Mouse (Mus musculus) monocyte, adult 5-6 weeks (primary cell): Measurements from ENCODE around the gene Hist1h4h. TPM values are rescaled to one million over a fixed set of nuclear protein-coding genes. Genes with fewer than 3 reads are reported as not detected.

ENCODE experiments used
- ATAC-seq: fragments of 153-309, 156-312 bp; replicated peaks from 2 replicates; pipeline ENCODE4 v1.8.0; 2017; ENCODE audit warnings: mild to moderate bottlenecking; ENCODE audit not compliant: low TSS enrichment, insufficient number of reproducible peaks, severe bottlenecking, poor library complexity, low FRiP score
- total RNA-seq: library from RNA; stranded (forward); fragments of 200-1000, 200-491, 200-594 nt; gene quantifications from 3 replicates; pipeline ENCODE4 v1.2.3, GENCODE M21; 2017

Gene Hist1h4h
- total RNA-seq, 1 experiment from 2014 or later = 24.5 TPM

DNA sequence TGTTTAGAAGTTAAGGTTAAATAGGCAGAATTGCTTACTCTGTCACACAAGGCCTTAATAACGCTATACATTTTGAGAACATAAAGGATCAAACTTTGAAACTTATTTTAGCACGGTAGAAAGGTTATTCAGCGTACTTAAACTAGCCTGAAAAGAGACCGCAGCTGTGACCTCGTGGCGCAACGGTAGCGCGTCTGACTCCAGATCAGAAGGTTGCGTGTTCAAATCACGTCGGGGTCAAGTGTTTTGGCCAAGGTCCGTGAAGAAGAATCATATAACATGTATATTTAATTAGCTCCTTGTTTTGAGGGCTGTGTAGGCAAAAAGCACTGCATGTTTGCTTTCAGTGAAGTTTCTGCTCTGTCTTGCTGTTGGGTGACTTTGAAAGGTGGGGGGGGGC is 24.5 kb upstream of the Hist1h4h start:
- no peak for ATAC-seq

- ATAC-seq = no peak
Measured at GRCm38 (mm10) chr13:23506819-23507515, 23.9 kb upstream of the Hist1h4h start.

DNA sequence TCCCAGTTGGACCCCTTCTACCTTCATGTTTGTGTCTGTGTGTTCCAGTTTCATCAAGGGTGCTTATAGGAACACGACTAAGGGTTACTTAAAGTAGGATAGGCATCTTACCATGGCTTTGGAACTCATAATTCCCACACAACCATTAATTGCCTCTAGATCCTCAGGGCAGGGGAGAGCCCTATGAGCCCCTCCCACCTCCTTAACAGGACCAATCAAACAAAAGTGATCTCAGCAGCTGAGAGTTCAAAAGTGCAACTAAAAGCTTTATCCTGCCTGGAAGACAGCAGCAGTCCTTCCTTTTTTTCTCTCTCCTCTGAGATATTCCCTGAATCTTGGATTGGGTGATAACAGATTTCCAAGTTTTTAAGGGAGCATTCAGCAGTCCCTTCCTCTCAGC is 20.7 kb upstream of the Hist1h4h start:
- no peak for ATAC-seq

GRCm38 (mm10) chr13:23513517-23513916 is 17.3 kb upstream of the Hist1h4h start:
- no peak for ATAC-seq

DNA sequence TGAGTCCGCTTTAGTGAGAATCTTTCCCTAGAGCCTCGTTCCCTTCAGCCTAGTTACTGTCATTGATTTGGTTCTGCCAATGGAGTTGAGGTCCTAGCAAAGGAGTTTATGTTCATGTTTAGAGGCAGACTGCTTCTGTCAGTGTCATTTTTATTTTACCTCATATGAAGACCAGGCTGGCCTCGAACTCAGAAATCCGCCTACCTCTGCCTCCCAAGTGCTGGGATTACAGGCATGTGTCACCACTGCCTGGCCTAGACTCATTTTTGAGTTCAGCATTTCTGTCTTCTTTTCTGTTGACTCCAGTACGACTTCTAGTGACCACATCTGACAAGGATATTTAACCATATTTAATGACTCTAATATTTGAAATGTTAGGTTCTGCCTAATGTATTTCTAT is 15.6 kb upstream of the Hist1h4h start:
- ATAC-seq = no peak

DNA sequence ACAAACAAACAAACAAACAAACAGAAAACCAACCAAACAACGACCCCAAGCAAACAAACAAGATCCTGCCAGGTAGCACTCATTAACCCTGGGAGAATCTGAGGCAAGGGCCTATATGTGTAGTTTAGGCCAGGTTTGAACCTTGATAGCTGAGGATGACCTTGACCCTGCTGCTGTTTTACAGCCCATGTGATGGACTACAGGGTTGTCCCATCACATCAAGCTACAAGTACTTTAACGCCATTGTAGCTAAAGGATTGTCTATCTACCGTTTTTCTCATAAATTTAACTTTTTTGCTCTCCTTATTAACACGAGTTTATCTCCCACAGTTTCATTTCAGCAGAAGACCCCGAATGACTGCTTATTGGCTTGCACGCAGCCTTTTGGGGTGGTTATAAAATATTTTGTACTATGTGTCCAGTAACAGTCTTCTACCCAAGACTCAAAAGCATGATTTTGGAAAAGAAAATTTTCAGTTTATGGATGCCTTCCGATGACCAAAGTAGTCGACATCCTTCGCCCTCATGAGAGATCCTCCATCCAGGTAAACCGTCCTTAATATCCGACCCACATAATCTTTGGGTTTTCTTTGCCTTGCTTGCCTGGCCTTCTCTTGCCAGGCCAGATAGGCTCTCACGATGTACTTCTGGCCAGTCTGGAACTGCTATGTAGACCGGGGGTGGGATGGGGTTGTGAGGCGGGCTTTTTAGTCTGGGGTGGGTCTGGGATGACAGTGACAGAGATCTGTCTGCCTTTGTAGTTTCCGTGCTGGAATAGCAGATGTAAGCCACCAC is 14.8 kb upstream of the Hist1h4h start:
- ATAC-seq = no peak

DNA sequence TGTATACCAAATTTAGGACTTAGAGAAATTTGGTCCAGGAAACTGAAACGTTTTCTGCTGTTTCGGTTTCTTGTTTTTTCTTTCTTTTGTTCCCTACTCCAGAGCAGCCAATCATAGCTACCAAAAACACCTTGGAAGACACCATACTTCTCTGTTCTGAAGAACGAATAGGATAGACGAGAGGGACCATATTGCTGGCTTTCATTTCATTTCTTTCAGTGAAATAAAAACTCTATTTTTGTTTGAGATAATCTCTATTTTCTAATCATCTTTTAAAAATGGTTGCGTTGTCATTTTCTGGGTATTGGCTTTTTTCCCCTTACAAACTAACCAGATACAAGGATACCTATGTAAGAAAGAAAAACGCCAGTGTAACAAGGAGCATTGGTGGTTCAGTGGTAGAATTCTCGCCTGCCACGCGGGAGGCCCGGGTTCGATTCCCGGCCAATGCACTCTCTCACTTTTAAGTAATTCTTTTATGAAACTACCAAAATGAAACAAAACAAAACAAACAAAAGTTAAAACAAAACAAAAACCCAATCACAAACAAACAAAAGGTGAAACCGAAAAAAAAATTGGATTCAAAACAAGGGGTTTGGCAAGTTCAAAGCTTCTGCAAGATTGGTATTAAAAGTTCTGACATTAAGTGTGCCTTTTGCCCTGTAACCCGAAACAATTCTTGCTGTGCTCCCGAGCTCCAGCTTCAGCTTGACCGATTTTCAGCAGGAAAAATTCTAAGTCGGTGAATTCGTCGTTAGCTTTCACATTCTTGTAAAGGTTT is 13.8 kb upstream of the Hist1h4h start:
- no peak for ATAC-seq

DNA sequence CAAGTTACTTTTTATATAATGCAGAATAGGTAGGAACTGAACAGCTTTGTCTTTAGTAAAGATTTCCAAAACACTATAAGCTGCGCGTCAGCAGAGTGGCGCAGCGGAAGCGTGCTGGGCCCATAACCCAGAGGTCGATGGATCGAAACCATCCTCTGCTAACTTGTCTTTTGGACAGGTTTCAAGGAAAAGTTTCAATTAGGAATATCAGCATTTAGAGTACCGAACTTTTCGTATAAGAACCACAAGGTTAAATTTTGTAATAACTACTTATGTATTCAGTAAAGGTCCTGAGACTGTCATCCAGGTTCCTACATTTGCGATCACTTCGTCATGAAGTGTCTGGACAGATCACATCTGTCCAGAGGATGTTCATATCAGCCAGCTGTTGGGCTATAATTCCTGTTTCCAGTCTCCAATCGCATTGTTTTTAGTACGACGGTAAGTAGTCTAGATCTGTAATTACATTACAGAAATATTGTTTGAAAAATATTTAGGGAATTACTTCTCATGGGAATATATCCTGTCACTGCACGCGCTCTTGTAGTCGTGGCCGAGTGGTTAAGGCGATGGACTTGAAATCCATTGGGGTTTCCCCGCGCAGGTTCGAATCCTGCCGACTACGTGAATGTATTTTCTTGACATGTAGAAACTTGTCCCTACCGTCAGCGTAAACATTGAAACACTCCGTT is 13.1 kb upstream of the Hist1h4h start:
- peak; percentile 54 for ATAC-seq

DNA sequence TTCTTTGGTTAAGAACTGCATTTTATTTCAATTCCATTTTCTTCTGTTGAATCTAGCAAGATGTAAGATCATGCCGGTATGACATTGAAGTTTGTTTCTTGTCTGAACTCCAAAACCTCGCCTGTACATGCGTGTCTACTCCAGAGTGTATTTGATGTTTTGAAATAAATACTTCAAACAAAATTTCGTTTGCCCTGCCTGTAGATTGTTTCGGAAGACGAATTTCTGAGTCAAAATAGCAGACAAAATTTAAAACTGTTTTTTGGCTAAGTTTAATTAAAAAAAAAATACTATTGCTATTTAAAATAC is 12.6 kb upstream of the Hist1h4h start:
- ATAC-seq = no peak

- ATAC-seq = peak; percentile 34
Measured at GRCm38 (mm10) chr13:23518885-23519284, 12.0 kb upstream of the Hist1h4h start.

DNA sequence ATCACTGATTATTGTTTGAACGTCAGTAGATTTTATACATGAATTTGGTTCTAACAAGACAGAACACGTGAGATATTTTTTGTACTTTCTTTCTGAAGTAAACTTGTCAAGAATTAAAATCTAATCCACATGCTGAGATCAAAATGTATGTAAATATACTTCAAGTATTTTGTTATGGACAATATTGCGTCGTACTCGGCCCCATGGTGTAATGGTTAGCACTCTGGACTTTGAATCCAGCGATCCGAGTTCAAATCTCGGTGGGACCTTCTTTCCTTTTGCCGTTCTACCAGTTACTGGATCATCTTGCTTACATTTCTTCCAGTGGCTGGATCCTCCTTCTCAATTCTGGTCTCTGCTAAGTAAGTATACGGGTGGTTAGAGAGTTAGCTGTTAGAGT is 11.4 kb upstream of the Hist1h4h start:
- ATAC-seq = no peak

DNA sequence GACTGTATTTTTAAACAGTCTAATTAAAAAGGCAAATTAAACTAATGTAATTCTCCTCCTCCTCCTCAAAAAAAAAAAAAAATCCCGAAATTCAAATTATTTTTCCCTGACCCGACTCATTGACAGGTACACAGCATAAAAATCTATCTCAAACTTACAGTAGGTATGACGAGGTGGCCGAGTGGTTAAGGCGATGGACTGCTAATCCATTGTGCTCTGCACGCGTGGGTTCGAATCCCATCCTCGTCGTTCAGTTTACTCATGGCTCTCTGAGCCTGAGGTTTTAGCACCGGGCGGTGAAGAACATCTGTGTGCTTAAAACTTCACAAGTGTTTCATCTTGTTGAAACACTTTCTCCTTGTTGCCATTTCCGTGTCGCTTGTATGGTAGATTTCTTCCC is 9.1 kb upstream of the Hist1h4h start:
- no peak for ATAC-seq

DNA sequence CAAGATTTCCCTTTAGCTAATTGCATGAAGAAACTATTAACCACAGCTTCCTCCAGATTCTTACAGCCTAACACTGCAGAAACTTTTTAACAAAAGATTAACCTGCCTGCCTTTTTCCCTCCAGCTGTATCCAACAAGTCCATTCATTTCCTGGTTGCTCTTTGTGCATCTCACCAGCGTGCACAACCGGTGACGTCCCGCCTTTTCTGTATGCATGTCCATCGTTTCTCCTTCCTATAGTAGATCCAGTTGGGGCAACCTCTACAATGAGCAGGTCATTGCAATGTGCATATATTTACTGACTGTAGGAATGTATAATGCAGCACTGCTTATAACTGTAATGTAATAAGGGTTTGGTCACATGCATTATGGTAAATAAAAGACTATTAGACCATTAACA is 6.9 kb upstream of the Hist1h4h start:
- no peak for ATAC-seq

DNA sequence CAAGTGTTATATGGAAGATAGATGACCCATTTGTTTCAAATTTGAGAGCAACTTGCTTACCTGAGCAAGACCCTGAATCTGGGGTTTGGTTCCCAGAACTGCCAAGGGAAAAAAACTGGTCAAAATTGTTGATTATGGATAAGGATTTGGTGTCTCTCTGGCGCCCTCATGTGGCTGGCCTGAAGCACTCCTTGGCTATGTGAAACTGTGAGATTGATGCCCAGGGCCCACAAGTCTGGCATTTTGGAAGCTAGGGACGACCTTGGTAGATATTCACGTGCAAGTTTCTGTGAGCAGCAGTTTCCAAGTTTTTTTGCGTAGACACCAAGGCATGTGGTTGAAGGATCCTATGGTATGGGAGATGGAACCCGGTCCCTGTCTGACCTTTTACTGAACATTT is 6.2 kb upstream of the Hist1h4h start:
- peak; percentile 51 for ATAC-seq

DNA sequence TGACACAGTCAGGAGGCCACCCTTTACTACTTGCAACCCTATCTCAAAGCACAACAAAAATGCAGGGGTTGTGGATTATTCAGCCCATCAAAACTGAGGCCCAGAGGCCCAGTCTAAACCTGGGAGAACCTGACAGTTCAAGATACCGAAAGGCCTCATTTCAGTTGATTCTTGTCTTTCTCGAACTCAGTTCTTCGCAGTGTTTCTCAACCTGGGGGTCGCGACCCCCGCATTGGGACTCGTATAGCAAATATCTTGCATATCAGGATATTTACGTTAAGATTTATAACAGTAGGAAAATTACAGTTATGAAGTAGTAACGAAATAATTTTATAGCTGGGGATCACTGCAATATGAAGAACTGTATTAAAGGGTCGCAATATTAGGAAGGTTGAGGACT is 4.9 kb upstream of the Hist1h4h start:
- ATAC-seq = no peak

DNA sequence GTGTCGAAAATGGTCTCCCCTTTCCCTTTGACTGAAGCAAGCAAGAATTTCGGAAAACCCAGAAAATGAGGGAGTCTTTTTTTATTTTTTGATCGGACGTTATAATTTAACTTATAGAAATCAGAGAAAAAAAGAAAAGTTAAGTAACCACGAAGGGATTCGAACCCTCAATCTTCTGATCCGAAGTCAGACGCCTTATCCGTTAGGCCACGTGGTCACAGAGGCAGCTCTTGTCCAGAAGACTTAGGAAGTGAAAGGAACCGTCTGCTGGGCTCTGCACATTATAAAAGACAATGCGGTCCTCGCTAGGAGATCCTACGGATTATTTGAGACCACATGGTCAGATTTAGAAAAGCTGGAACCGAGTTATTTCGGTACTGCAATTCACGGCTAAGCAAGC is 4.5 kb upstream of the Hist1h4h start:
- peak; percentile 48; the same call in 1 of the 2 replicates for ATAC-seq

GRCm38 (mm10) chr13:23529005-23529404 is 1.8 kb upstream of the Hist1h4h start:
- no peak for ATAC-seq

DNA sequence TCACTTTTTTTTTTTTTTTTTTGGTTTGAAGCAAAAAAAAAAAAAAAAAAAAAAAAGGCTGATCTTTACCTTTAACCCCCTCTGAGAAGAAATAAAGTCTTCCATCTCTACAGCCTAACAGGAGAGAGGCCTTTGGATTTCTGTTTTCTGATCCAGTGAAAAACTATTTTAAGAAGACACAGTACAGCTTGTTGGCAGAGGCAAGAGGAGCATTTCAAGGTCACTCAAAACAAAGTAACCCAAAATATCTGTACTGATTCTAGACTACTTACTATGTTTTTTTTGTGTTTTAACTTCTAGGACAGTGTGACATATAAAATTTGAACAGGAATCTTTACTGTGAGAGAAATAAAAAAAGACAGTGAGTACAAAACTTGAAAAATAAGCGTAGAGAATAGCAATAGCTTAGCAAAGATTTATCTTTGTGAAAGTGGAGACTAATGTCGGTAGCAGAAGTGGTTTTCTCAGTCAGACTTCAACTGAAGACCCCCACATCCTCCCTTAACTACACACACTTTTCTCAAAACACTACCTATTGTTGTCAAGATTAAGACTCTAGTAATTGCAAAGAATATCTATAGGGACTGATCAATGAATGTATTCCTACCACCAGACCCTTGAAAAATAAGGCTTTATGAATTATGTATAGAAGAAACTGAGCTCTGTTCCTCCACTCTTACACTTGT is 1.2 kb upstream of the Hist1h4h start:
- ATAC-seq = no peak
